Mouse (Mus musculus) C2C12 (cell line): ENCODE data around the gene Dnajb6.

ENCODE experiments used
- CEBPB ChIP-seq: IDR thresholded peaks from one replicate; pipeline ENCODE4 v1.6.1; 2011; ENCODE audit warnings: low read depth, mild to moderate bottlenecking, control low read depth, moderate library complexity
- CTCF ChIP-seq: IDR thresholded peaks from one replicate; pipeline ENCODE4 v1.5.1; 2011; ENCODE audit not compliant: control insufficient read depth, insufficient read depth, insufficient read length
- FOSL1 ChIP-seq: IDR thresholded peaks from one replicate; pipeline ENCODE4 v1.8.0; 2011; ENCODE audit warnings: mild to moderate bottlenecking, low read length; ENCODE audit not compliant: poor library complexity, insufficient read depth, severe bottlenecking
- MAX ChIP-seq: IDR thresholded peaks from one replicate; pipeline ENCODE4 v1.6.1; 2011; ENCODE audit warnings: mild to moderate bottlenecking, control low read depth
- MYOD1 ChIP-seq: IDR thresholded peaks from one replicate; pipeline ENCODE4 v1.6.1; 2011; ENCODE audit warnings: low read depth; ENCODE audit not compliant: control insufficient read depth, insufficient read length
- MYOG ChIP-seq: IDR thresholded peaks from one replicate; pipeline ENCODE4 v1.6.1; 2011; ENCODE audit not compliant: control insufficient read depth, insufficient read length; ENCODE audit errors: extremely low read depth
- USF1 ChIP-seq: IDR thresholded peaks from one replicate; pipeline ENCODE4 v1.6.1; 2011; ENCODE audit warnings: low read depth, mild to moderate bottlenecking, control low read depth, moderate library complexity

- TF ChIP-seq CTCF = no peak
- TF ChIP-seq MAX = no peak
- TF ChIP-seq MYOD1 = no peak
- no peak for TF ChIP-seq MYOG
- no peak for TF ChIP-seq USF1
- no peak for TF ChIP-seq FOSL1
- TF ChIP-seq CEBPB = no peak
Measured at GRCm38 (mm10) chr5:29688352-29688751, 47.1 kb upstream of the Dnajb6 start.
